Mouse (Mus musculus): ENCODE results near the gene Ctdsp1.

DNA sequence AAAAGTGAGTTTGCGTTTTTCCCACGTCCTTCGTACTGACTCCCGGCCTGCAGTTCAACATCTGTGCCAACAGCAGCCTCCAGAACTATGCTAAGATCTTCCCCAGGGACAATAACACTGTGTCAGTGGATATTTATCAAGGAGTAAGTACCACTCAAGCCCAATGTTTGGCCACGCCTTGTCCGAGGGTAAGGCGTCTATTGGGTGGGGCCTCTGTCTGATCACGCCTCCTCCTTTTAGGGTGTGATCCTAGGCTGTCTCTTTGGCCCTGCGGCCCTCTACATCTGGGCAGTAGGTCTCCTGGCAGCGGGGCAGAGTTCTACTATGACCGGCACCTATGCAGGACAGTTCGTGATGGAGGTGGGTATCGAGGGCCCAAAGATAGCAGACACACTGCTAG is 7.9 kb upstream of the Ctdsp1 start:
- TF ChIP-seq EP300 (optimal IDR thresholded peaks at IDR 0.05) (no peak), CTCF (IDR thresholded peaks at IDR 0.05; ENCODE audit: low read depth) (no peak)

Measured in stomach, postnatal 0 days (tissue).